Mouse (Mus musculus): ENCODE results near the gene Shq1.

The Shq1 gene

GRCm38 (mm10) chr6:100668858-100669257 is 2.1 kb downstream of the Shq1 start:
- DNase-seq (ENCODE audit: low read depth, low spot score): no peak

GRCm38 (mm10) chr6:100667644-100668043 is 3.3 kb downstream of the Shq1 start:
- DNase-seq (ENCODE audit: low read depth, low spot score): no peak

GRCm38 (mm10) chr6:100662224-100662623 is 8.7 kb downstream of the Shq1 start:
- no peak for DNase-seq (ENCODE audit: low read depth, low spot score)

GRCm38 (mm10) chr6:100660395-100660794 is 10.6 kb downstream of the Shq1 start:
- peak; percentile 44 for DNase-seq (ENCODE audit: low read depth, low spot score)

GRCm38 (mm10) chr6:100652535-100652934 is 18.4 kb downstream of the Shq1 start:
- DNase-seq (ENCODE audit: low read depth, low spot score): no peak

GRCm38 (mm10) chr6:100647196-100647595 is 23.8 kb downstream of the Shq1 start:
- DNase-seq (ENCODE audit: low read depth, low spot score): no peak

- peak; percentile 49 for DNase-seq (ENCODE audit: low read depth, low spot score)
These were observed 25.3 kb downstream of the Shq1 start for GRCm38 (mm10) chr6:100645469-100646201.

GRCm38 (mm10) chr6:100644631-100645030 is 26.3 kb downstream of the Shq1 start:
- peak; percentile 7 for DNase-seq (ENCODE audit: low read depth, low spot score)

- no peak for DNase-seq (ENCODE audit: low read depth, low spot score)
These were observed 28.2 kb downstream of the Shq1 start for GRCm38 (mm10) chr6:100642786-100643185.

GRCm38 (mm10) chr6:100640591-100640990 is 30.4 kb downstream of the Shq1 start:
- DNase-seq (ENCODE audit: low read depth, low spot score): no peak

- DNase-seq (ENCODE audit: low read depth, low spot score): no peak
These were observed 41.9 kb downstream of the Shq1 start for GRCm38 (mm10) chr6:100629086-100629485.

- no peak for DNase-seq (ENCODE audit: low read depth, low spot score)
These were observed 42.7 kb downstream of the Shq1 start for GRCm38 (mm10) chr6:100628223-100628622.

GRCm38 (mm10) chr6:100623922-100624321 is 47.0 kb downstream of the Shq1 start:
- DNase-seq (ENCODE audit: low read depth, low spot score): no peak

- no peak for DNase-seq (ENCODE audit: low read depth, low spot score)
These were observed 48.0 kb downstream of the Shq1 start for GRCm38 (mm10) chr6:100622861-100623507.

GRCm38 (mm10) chr6:100620411-100620810 is 50.5 kb downstream of the Shq1 start:
- peak; percentile 14 for DNase-seq (ENCODE audit: low read depth, low spot score)

- DNase-seq (ENCODE audit: low read depth, low spot score): no peak
These were observed 51.6 kb downstream of the Shq1 start for GRCm38 (mm10) chr6:100619309-100619708.

- no peak for DNase-seq (ENCODE audit: low read depth, low spot score)
These were observed 54.8 kb downstream of the Shq1 start for GRCm38 (mm10) chr6:100616133-100616532.

- DNase-seq (ENCODE audit: low read depth, low spot score): no peak
These were observed 57.2 kb downstream of the Shq1 start for GRCm38 (mm10) chr6:100613593-100614267.

GRCm38 (mm10) chr6:100610897-100611575 is 59.9 kb downstream of the Shq1 start:
- no peak for DNase-seq (ENCODE audit: low read depth, low spot score)

GRCm38 (mm10) chr6:100610182-100610581 is 60.8 kb downstream of the Shq1 start:
- no peak for DNase-seq (ENCODE audit: low read depth, low spot score)

- no peak for DNase-seq (ENCODE audit: low read depth, low spot score)
These were observed 61.7 kb downstream of the Shq1 start for GRCm38 (mm10) chr6:100609256-100609655.

- DNase-seq (ENCODE audit: low read depth, low spot score): no peak
These were observed 62.5 kb downstream of the Shq1 start for GRCm38 (mm10) chr6:100608429-100608828.
